Mouse (Mus musculus) layer of hippocampus, adult 11-12 months (tissue): ENCODE data around the gene Def6.
"Not testable (repeated sequence)": the region's sequence is repeated elsewhere in the genome, so short reads cannot be mapped to it uniquely, and the experiment has no call there.

Source experiments
- DNase-seq: peaks from one replicate; pipeline ENCODE4 v3.0.0; 2022; ENCODE audit warnings: low spot score

Def6 gene

DNA sequence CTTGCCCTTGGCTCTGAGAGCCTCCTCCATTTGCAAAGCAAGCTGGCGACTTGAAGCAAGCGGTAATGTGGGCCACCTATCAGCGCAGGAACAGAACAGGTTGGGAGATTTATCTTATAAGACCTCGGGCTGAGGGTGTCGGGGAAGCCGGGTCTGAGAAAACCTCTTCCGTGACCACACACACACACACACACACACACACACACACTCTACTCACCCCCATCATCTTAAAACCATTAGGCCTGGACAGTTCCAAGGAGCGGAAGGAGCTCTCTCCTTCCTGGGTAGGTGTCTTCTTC, 685 bp downstream of the Def6 start:
- DNase-seq, result no peak

DNA sequence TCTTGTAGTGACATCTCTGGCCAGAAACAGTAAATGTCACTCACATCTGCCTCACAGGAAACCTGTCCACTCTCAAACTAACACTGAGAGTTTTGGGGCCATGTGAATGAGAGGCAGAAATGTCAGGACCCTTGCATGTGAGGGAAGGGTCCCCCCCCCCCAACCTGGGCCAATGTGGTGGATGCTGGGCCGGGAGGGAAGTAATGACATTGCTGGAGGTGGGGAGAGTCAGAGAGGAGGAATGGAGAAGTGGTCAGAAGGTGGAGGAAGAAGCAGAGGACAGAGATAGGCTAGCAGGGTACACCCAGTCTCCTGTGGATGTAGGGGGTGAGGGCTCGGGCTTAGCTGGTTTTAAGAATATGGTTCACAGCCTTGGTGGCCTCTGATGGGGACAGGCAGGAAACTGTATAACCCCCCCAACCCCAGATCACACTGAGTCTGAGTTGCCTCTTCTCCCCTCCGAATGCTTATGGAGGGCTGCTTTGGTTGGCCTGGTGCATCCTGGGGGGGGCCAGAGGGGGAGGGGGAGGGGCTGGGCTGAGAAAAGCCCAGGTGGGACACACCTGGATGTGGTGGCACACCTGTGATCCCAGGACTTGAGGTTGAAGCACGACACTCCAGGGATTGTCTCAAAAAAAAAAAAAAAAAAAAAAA, 2.0 kb downstream of the Def6 start:
- no peak for DNase-seq

DNA sequence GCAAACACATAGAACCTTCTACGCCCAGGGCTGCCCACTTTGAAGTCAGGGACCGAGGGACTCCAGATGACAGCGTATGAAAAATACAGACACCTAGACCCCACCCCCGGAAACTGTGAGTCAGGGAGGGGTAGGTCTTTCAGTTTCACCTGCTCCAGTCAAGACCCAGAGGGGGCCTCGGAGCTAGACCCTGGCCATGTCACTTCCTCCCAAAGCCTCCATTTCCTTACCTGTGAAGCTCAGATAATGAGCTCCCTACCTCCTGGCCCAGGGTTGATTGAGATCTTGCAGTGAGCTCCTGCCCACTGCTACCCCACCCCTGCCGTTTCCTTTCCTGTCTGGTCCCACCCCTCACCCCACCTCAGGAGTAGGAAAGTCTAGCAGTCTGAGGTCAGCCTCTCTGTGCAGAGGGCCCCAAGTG, 4.4 kb downstream of the Def6 start:
- no peak for DNase-seq

DNA sequence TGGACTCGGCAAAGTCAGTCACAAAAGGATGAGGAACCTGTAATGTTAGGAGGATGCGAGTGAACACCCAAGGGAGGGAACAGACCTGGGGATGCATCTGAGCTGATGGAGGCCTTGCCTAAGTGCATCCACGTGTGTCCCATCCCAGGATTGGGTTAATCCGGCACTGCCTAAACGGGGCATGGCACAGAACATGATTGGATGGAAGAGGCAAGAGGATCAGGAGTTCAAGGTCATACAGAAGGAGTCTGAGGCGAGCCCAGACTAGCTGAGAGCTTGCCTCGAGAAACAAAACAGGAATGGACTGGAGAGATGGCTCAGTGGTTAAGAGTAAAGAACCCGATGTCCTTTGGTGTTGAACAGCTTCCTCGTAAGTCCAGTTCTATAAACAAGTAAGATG, 4.8 kb downstream of the Def6 start:
- DNase-seq, result no peak

DNA sequence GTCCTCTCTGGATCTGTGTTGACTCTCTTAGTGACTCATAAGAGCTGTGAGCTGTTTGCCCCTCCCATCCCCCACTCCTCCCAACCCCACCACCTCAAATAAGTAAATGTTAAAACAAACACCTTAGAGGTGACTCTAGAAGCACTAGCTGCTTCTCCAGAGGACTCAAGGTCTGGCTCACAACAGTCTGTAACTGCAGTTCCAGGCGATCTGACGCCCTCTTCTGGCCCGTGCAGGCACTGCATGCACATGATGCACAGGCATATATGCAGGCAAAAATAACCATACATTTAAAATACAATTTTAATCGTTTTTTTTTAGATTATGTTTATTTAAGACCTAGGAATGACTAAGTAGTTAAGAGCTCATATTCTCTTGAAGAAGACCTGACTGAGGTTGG, 5.7 kb downstream of the Def6 start:
- no peak for DNase-seq

DNA sequence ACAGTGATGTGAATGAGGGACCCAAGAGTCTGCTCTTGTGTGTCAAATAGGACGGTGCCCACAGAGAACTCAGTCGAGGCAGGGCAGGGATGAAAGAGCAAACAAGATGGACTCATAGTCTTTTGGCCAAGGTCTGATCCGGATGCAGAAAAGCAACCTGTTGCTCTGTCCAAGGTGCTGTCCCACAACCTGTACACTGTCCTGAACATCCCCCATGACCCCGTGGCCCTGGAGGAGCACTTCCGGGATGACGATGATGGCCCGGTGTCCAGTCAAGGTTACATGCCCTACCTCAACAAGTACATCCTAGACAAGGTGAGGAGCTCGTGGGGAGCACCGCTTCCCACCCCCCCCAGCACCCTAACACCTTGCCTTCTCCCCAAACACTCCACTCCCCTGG, 9.2 kb downstream of the Def6 start:
- no peak for DNase-seq

DNA sequence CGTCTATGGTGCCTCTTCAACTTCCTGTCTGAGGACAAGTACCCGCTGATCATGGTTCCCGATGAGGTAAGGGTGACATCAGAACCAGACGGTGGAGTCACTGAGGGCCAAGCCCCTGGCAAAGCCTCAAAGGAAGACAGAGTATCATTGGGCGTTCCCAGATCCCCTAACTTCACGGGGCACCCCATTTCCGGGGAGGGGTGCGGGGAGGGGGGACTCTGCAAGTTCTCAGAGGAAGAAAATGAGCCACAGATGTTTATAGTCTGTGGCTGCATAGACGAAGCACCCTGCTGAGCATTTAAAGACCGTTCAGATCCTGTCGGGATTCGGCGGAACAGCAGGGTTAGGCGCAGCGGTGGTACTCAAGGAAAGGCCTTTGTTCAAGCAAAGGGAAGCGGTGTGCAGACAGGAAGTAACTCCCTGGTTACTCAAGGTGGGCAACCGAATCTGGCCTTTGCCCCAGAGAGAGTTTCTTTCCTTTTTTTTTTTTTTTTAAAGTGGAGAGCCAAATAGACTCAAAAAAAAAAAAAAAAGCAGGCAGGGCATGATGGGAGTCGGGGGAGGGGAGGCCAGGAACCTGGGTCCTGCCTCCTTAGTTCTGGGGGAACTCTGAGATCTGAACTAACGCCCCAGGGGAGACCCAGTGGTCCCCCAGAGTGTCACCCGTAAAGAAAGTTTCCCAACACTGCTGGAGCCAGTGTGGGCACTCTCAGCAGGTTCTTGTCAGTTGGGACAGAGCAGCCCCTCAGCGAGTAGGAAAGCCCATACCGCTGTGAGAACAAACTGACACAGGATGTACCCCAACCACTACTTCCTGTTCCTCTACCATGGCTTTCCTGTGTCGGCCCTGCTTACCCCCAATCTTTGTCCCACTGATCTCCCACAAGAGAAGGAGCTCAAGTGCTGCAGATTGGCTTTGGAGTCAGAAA, 10.4 kb downstream of the Def6 start:
- no peak for DNase-seq

DNA sequence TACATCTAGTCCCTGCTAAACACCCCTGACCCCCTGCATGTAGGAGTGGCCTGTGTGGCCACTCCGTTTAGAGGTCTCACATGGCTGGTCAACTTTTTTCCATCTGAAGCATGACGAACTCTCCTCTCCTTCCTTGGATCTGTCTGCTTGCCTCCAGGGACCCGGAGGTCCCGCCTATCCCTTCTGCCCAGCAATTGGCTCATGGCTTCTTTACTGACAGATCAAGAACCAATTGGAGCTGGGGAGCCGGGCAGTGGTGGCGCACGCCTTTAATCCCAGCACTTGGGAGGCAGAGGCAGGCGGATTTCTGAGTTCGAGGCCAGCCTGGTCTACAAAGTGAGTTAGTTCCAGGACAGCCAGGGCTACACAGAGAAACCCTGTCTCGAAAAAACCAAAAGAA, 14.9 kb downstream of the Def6 start:
- not testable (repeated sequence) for DNase-seq

DNA sequence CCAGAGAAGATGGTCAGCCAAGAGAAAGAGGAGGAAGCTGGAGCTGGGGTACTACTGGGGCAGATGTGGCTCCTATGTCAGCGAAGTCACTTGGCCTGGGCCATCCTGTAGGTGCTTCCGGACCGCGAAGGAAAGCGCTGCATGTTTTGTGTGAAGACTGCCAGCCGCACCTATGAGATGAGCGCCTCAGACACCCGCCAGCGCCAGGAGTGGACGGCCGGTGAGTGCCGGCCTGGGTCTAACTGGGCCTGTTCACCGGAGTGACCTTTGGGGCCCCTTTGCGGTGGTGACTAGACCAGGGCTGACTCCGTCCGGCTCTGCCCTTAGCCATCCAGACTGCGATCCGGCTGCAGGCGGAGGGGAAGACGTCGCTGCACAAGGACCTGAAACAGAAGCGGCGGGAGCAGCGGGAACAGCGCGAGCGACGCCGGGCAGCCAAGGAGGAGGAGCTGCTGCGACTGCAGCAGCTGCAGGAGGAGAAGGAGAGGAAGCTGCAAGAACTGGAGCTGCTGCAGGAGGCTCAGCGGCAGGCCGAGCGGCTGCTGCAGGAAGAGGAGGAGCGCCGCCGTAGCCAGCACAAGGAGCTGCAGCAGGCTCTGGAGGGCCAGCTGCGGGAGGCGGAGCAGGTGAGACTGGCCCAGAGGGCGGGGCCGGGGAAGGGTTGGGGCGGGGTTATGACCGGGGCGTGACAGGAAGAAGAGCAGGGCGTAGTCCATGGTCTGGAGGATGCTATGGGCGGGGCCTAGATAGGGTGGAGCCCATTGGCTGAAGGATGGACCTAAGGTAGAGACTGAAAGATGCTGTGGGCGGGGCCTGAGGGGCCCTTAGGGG, 16.2 kb downstream of the Def6 start:
- DNase-seq, result peak; percentile 85

DNA sequence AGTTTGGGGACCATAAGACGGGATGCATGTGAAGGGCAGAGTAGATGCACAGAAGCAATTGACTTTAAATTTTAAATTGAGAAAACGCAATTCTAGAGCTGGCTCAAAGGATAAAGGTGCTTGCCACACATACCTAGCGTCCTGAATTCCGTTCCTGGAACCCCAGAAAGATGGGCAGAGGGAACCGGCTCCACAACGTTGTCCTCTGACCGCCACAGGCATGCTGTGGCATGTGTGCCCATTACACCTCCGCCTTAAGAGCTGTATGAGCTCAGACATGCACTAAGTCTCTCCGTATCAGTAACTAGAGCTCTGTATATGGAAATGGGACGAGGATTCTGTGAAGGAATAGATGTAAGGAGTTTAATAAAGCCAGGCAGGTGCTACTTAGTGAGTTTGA, 17.0 kb downstream of the Def6 start:
- DNase-seq, result no peak

DNA sequence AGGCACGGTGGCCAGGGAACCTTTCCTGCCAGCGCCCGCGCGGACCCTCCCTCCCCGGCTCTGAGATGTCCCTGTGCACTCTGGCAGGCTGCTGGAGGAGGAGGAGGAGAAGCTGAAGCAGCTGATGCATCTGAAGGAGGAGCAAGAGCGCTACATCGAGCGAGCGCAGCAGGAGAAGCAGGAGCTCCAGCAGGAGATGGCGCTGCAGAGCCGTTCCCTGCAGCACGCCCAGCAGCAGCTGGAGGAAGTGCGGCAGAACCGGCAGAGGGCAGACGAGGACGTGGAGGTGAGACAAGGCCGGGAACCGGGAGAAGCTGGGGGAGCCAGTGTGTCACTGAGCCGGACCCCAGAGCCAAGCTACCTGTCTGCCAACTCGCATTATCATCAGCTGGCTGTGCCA, 18.4 kb downstream of the Def6 start:
- DNase-seq, result peak; percentile 92

DNA sequence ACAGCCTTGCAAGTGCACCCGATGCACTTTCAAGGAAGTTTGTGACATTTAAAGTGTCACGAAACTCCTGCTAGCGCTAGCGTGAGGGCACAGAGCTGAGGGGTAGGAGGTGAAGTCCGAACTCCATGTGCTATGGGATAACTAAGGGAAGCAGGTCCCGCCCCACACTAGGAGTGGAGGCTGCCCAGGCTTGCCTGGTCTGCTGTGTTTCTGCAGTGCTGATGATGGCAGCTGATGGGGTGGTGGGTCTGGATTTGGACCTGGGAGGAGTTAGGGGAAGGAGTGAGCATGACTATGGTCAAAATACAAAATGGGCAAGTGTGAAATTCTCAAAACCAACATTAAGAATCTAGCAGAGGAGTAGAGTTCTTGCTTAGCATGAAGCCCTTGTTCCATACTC, 22.9 kb downstream of the Def6 start:
- DNase-seq, result no peak

DNA sequence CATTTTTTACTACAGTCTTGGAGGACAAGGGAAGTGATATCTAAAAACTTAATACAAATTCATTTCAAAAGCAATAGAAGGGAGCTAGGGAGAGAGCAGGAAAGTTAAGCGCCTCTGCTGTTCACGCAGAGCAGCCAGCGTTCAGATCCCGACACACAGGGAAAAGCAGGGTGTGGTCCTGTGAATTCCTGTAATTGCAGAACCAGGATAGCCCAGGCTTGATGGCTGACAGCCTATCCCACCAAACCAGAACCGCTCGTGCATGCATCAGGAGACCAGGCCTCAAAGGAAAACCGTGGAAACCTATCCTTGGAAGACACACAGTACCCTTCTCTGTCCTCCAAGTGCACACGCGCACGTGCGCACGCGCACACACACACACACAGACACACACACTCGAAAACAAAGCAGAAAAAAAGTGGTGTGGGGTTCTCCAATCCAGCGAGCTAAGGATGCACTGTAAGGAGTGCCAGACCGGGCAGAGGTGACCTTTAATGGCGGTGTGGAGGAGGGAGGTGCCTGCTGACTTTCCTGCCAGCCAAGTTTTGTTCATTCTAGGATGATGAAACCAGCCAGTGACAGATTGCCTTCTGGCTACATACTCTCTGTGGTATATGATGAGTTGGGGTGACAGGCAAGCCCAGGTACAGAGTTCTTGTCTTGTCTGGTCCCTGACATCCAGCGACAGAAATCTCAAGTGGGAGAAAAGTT, 23.6 kb downstream of the Def6 start:
- no peak for DNase-seq

DNA sequence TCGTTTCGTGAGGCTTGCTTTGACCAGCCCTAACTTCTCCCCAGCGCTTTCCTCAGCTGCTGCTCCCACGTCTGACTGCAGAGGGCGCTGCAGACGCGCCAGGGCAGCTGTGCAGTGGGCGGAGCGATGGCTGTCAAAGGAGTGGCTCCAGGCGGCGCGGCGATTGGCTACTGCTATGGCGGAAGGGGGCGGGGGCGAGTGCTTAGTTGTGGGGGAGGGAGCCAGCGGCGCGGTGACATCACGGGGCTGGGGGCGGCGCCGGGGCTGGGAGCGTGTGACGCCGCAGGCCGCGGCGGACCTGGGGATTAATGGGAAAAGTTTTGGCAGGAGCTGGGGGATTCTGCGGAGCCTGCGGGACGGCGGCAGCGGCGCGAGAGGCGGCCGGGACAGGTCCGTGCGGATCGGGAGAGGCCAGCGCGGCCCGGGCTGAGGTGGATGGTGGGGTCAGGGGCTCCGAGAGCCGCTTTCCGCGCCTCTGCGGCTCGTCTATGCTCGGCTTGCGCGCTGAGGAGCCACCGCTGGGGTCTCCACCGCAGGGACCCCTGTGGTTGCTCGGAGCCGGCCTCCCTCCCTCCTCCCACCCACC, 25.0 kb downstream of the Def6 start, which contains the start of gene Ppard:
Gene Ppard (plus strand): TSS at position 226 of the 586 bp plus-strand sequence.
- peak; percentile 98 for DNase-seq

DNA sequence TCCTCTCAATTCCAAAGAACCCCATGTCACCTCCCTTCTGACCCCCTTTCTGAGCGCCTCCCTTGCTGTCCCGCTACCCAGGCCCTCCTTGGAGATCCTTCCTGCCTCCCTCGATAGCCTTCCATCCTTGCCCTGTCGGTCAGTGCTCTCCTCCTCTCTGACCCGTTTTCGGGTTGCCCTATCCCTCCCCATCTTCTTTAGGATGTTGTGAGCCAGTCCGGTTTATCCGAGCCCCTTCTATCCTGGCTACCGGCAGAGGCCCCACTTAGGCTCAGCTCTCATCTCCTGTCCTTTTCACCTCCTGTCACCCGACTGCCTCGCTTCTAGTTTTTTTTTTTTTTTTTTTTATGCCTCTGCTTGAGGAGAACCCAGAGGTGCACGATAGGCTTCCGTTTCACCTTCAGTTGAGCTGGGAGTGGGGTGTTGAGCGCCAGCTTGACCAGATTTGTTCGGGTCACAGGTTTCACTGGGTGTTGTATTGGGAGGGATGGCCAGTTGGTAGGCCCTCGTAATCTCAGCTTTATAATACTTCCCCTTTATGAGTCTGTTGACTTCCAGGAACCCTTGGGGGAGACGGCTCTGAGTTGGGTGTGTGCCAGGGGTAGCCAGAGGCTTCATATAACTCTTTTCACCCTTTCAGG, 25.6 kb downstream of the Def6 start:
- peak; percentile 47 for DNase-seq

DNA sequence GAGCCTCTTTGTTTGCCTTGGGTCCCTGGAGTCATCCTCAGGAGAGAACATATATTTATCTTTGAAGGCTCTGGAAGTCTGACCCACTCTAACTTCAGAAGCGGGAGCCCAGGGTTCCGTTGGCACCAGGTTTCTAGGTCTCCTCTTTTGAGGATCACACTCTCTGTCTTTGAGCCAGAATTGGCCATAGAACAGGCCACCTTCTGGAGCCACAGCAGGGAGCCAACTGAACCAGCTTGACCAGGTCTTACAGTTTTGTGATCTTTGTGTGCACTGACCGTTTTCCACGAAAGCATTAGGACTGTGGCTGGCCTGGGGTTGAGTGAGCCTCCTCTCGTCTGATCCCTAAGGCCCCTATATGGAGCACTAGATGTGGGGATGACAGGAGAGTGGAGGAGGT, 27.1 kb downstream of the Def6 start:
- no peak for DNase-seq

DNA sequence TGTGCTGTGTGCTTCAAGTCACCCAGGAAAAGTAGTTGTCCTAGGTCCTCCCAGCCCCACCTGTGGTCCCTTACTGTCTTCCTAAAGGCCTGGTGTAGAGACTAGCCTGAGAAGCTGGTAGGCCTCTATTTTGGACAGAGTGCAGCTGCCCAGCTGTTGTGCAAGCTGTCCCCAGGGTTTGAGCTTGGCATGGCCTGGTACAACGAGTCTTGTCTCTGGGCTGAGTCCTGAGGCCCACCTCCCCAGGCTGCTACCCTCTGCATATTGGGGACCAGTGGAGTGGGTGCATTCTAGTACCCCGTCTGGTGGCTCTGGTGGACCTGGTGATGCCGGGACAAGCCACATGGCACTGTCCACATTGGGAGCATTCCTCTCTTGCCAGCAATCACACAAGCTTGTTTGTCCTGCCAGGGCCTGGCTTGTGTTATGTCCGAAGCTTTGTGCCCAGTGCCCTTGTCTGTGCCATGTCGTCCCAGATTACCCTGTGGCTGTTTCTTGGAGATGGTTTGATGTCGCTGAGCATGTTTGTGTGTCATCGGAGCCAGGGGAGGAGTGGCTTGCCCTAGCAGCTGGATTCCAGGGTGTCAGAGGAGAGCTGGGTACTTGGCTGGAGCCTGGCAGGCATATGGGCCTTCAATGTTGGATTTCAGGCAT, 28.5 kb downstream of the Def6 start:
- peak; percentile 37 for DNase-seq

DNA sequence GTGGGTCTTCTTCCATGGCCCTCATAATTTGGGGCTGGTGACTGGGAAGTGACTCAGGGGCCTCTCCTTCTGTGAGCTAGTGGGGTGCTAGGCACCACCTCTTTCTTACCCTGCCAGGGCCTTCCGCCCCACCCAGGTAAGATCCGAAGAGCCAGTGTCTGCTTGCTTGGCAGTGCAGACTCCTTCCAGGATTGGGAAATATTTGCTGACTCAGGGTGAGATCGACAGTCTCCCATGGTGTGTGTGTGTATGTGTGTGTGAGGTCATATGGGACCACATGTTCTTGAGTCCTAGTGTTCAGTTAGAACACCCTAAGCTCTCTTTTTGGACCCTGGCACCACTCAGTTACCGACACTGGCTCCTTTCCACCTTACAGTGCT, 29.0 kb downstream of the Def6 start:
- DNase-seq, result no peak

DNA sequence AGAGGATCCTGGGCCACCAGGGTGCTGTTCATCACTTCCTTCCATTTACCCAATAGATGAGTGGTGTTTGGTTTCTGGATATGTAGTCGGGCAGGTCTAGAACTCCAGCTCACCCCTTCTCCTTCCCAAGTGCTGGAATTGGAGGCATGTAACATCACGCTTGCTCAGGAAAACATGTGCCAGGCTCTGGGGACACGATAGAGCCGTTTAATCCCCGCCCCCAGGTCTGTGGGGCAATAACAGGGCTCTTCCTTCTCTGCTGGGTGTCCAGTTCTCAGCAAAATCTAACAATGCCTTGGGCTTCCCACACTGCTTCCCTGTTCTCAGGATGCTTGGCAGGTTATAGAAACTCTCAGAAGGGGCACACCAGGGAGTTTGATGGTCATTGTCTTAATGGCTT, 29.8 kb downstream of the Def6 start:
- DNase-seq, result no peak

DNA sequence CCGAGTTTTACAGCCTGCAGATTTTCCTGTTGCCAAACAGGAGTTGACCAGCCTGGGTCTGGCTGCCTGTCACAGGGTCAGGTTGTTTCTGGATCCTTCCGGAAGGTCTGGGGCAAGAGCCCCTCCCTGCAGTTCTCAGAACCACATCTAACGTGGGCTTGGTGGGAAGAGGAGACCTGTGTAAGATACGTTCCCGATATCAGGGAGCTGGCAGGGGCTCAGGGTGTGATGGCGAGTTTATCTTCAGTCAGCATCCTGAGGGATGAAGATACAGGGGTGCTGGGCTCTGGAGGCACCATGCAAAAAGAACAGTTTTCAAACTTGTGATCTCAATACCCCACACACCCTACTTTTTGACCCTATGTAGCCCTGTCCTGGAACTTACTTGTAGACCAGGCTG, 30.3 kb downstream of the Def6 start:
- DNase-seq, result no peak

DNA sequence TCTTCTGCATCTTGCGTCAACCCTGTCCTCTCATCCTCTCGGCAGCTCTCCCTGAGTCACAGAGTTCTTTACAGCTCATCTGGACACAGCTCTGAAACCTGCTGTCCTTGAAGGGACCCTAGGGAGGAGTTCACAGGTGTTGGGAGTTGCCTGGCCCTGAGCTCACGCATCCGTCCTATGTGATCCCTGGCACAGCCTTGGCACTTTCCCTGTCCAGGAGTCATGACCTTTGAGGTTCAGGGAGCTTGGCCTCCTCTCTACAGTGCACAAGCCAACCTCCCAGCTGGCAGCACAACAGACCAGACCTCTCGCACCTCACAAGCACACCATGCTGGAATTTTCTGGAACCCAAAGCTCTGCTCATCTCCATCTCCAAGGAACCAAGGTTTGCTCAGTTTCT, 33.3 kb downstream of the Def6 start:
- no peak for DNase-seq
